Mouse (Mus musculus): ENCODE results near the gene Drc1.

The Drc1 gene

GRCm38 (mm10) chr5:30285944-30286799, 5.0 kb downstream of the Drc1 start:
- no peak for DNase-seq (ENCODE audit: low read depth, low spot score)

GRCm38 (mm10) chr5:30287106-30287882, 6.1 kb downstream of the Drc1 start:
- no peak for DNase-seq (ENCODE audit: low read depth, low spot score)

GRCm38 (mm10) chr5:30340815-30341214, 59.6 kb downstream of the Drc1 start:
- no peak for DNase-seq (ENCODE audit: low read depth, low spot score)

DNA sequence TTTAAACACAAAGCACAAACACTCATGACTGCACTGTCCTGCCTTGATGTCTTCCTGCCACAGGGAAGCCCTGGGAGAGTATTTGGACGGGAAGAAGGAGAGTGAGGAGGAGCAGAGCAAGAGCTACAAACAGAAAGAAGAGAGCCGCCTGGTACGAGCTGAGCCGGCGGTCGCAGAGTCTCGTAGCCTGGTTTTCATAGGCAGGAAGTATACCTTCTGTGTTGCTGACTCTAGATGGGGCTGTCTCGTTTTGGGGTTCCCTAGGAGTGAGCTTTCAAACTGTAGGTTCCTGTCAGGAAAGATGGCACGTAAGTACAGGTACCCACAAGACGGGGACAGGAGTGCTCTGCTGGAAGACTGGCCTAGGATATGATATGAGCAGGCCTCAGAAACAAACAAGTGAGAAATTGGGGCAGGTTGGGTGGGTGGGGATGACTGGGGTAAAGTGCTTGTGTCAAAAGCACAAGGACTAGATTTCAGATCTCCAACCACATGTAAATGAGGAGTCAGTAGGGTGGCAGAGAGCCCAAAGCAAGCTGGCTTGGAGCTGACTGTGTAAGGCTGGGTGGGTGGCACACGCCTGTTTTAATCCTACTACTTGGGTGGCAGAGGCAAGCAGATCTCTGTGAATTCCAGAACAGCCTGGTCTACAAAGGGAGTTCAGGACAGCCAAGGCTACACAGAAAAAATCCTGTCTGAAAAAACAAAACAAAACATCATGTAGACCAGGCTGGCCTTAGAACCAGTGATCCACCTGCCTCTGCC, 60.6 kb downstream of the Drc1 start:
- no peak for DNase-seq (ENCODE audit: low read depth, low spot score)

DNA sequence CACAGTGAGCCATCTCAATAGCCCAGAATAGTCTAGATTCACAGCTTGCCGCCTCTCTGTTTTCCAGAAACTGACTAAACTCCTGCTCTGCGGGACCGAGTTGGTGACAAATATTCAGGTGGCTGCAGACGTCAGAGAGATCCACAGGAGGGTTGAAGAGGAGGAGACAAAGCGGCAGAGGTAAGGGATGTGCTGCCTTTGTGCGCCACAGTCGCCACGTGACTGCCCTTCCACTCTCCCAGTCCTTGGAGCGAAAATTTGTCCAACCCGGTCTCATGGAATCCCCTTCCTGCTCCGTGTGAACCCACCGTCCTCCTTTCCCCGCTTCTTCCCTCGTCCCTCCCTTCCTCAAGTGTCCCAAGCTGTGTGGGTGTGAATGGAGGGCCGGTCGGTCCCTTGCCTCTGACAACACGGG, 61.4 kb downstream of the Drc1 start:
- no peak for DNase-seq (ENCODE audit: low read depth, low spot score)

- DNase-seq (ENCODE audit: low read depth, low spot score), result peak; percentile 74
These were observed 61.9 kb downstream of the Drc1 start for GRCm38 (mm10) chr5:30343107-30343506.

GRCm38 (mm10) chr5:30343886-30344285, 62.7 kb downstream of the Drc1 start:
- peak; percentile 61 for DNase-seq (ENCODE audit: low read depth, low spot score)

DNA sequence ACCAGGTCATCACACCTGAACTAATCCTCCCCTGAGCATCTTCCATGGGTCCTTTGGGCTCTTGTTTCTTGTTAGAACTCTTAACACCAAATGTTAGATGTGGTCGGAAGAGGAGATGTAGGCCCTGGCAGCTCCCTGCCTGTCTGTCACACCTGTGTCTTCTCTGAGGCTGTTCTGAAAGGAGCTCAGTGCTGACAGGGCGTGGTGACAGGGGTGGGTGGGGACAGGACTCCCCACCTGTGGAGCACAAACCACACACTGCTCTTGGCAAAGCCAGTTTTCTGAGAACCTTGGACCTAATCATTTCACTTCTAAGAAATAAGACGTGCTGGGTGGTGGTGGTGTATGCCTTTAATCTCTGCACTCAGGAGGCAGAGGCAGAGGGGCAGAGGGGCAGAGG, 72.4 kb downstream of the Drc1 start:
- no peak for DNase-seq (ENCODE audit: low read depth, low spot score)

DNA sequence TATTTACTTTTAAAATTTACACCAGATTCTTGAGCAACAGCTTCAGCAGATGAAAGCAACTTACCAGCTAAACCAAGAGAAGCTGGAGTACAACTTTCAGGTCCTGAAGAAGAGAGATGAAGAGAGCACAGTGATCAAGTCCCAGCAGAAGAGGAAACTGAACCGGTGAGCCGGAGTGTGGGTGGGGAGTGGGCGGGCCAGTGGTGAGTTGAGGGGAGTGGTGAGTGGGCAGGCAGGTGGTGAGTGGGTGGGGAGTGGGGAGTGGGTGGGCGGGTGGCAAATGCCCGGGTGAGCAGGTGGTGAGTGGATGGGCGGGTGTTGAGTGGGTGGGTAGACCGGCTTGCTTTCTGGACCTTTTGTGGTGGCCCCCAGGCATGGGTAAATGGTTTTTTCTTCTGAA, 73.9 kb downstream of the Drc1 start:
- no peak for DNase-seq (ENCODE audit: low read depth, low spot score)

DNA sequence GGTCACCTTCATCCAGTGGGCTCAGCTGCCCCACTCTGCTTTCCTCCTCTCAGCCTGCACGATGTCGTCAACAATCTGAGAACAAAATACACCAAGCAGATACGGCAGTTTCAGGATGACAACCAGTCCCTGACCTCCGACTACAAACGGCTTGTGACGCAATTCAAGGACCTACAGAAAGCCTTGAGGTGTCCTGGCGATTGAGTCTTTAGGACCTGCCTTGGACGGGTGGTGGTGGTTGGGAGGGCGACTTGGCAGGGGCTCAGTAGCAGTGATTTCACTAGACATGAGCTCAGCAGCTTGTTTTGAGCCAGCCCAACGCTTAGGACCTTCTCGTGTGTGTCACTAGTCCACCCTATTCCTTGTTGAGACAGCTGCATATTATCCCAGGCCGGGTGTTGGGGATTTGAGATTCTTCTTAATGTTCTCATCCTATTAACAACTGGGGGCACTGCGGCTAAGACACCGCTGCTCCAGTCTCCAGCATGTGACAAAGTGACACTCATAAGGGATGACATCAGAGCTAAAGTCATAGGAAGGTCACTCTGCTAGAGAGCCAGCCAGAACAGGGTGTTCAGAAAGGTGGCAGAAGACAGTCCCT, 74.5 kb downstream of the Drc1 start:
- DNase-seq (ENCODE audit: low read depth, low spot score), result no peak

- DNase-seq (ENCODE audit: low read depth, low spot score), result no peak
These were observed 75.5 kb downstream of the Drc1 start for GRCm38 (mm10) chr5:30356647-30357046.

DNA sequence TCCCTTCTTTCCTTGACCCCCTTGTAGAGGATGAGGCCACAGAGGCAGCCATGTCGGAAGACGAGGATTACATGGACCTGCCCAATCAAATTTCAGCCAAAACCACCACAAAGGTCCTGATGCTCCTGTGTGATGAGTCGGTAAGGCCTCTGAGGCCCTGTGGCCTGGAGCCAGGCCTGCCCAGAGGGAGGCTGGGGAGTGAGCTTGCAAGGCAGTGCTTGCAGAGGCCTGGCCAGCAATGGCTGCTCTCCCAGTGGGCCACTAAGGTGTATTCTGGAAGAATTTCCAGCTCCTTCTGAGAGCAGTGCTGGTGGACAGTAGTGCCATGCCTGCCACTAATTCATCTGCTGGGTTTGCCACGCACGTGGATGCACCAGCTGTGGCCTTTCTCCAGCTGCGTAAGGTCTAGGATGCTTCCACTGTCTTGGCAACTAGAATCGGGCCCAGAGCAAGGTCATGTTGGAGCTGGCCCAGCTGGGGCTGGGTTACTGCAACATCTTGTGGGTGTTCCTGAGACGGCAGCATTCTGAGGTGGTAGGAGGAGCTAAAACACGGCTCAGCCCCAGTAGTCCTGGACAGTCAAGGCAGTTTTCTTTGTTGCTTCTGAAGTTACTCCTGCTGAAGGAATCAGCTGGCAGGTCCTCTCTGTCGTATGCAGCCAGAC, 77.4 kb downstream of the Drc1 start:
- no peak for DNase-seq (ENCODE audit: low read depth, low spot score)

GRCm38 (mm10) chr5:30367405-30367804, 86.2 kb downstream of the Drc1 start:
- no peak for DNase-seq (ENCODE audit: low read depth, low spot score)

GRCm38 (mm10) chr5:30369426-30369825, 88.2 kb downstream of the Drc1 start:
- DNase-seq (ENCODE audit: low read depth, low spot score), result peak; percentile 16

GRCm38 (mm10) chr5:30382876-30383275, 101.7 kb downstream of the Drc1 start:
- no peak for DNase-seq (ENCODE audit: low read depth, low spot score)

DNA sequence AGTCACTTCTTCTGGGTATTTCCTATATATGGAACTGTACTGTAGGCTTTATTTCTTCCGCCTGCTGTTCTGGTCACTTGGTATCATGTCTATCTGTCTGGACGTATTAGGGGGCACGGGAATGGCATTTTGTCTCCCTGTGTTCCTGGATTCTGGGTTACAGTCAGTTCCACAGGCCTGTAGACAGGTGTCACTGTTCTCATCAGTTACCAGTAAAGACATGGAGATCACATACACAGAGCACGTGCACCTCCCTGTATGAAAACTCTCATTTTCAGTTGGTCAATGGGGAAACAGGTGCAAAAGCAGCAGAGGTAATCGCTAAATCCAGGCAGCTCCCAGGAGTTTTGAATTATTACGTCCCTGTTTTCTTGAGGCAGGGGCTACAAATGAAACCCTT, 106.5 kb downstream of the Drc1 start:
- no peak for DNase-seq (ENCODE audit: low read depth, low spot score)

- no peak for DNase-seq (ENCODE audit: low read depth, low spot score)
These were observed 108.6 kb downstream of the Drc1 start for GRCm38 (mm10) chr5:30389836-30390235.

DNA sequence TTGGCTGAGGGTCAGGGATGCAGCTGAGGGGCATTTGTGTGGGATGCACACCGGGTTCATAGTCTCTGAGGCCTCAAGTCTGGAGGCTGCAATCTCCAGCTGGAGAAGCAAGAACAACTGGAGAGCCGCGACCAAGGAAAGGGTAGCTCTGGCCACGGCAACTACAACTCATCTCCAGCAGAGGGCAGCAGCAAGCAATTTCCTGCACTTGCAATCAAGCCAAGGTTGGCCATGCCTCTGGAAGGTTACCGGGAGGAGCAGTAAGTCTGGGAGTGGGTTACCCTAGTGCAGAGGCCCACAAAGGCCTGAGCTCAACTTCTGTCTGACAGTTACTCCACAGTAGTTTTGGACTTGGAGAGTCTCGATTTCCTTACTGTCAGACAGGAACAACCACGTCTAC, 110.3 kb downstream of the Drc1 start:
- peak; percentile 48 for DNase-seq (ENCODE audit: low read depth, low spot score)

- DNase-seq (ENCODE audit: low read depth, low spot score), result no peak
These were observed 119.3 kb downstream of the Drc1 start for GRCm38 (mm10) chr5:30400521-30400920.

GRCm38 (mm10) chr5:30401165-30401564, 120.0 kb downstream of the Drc1 start:
- peak; percentile 4 for DNase-seq (ENCODE audit: low read depth, low spot score)

DNA sequence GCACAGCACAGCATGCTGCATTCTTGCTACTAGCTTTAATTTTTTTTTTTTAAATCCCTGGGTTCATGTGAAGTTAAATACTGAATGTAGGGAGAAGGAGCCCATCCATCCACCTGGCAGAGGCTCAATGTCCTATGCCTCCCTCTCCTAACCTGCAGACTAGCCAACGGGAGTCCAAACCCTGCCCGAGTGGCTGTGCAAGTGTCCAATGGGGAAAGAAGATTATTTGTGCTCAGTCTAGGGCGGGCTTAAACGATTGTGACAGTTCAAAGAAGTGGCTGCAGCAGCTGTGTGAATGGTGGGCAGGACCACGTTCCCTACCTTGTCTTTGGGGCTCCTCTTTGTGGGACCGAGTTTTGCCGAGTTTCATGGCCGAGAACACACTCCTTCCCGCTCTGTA, 125.7 kb downstream of the Drc1 start:
- no peak for DNase-seq (ENCODE audit: low read depth, low spot score)

All from A20 (cell line).